Mouse (Mus musculus): ENCODE results near the gene Mn1.

GRCm38 (mm10) chr5:111423616-111424015 lies 6.5 kb downstream of the Mn1 start:
- no peak for TF ChIP-seq EP300 (IDR thresholded peaks at IDR 0.05; ENCODE audit: insufficient read depth, low read depth, low read length)
- TF ChIP-seq CTCF (IDR thresholded peaks at IDR 0.05): no peak

All from heart, adult 2 months (tissue).